8 mouse cellular contexts compared by ENCODE assay signal in the genomic region with DNA sequence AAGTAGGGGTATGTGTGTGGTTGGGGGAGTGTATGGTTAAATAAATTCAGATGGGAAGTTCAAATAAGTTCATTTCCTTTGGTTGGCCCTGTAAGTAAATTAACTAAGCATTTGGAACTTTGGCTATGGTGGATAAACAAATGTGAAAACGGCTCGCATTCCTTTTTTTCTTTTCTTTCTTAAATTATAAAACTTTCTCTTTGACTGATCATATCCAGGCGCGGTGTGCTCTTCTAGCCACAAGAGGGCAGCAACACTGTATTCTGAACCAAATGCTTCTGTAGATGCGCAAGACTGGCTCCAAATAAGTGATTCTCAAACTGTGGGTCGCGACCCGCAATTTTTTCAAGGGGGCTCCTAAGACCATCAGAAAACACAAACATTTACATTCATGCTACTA.
DNase-seq lines count a peak whose midpoint lies in the region; ATAC-seq and TF ChIP-seq lines count a peak whose summit lies in the region.

No protein-coding gene starts in this region.

- ATAC-seq in lung, embryonic 15.5 days (ENCODE audit: borderline replicate concordance, extremely low read depth, low FRiP score, low TSS enrichment) = no peak

- TF ChIP-seq CTCF in ES-Bruce4 (IDR thresholded peaks at IDR 0.05; ENCODE audit: low read depth, low read length) = peak; percentile 41

- no peaks in the 10 kb centered on the region for H3K4me1 ChIP-seq in ES-Bruce4 (ENCODE audit: control insufficient read depth, insufficient read depth, low read length)
- H3K4me1 ChIP-seq in lung, embryonic 15.5 days = peaks cover 10% of the 10 kb centered on the region

- no peak overlapping the region for H3K4me3 ChIP-seq in ES-Bruce4 (ENCODE audit: low read depth, low read length)
- no peak overlapping the region for H3K4me3 ChIP-seq in lung, embryonic 15.5 days

- WGBS in lung, embryonic 15.5 days = 4% methylated on average over 8 of the region's 8 CpGs

- no peak for TF ChIP-seq EP300 in ES-Bruce4 (IDR thresholded peaks at IDR 0.05; ENCODE audit: insufficient read depth, low read depth, low read length)

- H3K27ac ChIP-seq in ES-Bruce4 (ENCODE audit: insufficient read depth, low read length) = no peak overlapping the region
- no peak overlapping the region for H3K27ac ChIP-seq in lung, embryonic 15.5 days

- DNase-seq in adrenal gland, adult (ENCODE audit: inconsistent age in 2 of 2, low spot score in 1 of 2) = peak; percentile 24 to 77
- no peak for DNase-seq in adrenal gland, postnatal 25 days
- DNase-seq in cerebellum, postnatal 14 days = peak; percentile 70 to 73
- peak; percentile 29 for DNase-seq in gastrocnemius, postnatal 10 days
- DNase-seq in kidney, postnatal 25 days = peak; percentile 43 to 62
- DNase-seq in right cerebral cortex, adult 2 months (ENCODE audit: low spot score in 2 of 2) = peak; percentile 64 to 75

- peaks cover 6% of the 10 kb centered on the region; the same call in 1 of the 2 replicates for H3K9me3 ChIP-seq in ES-Bruce4 (replicated peaks; ENCODE audit: control insufficient read depth, insufficient read depth, low read length, poor library complexity, severe bottlenecking)
- no peaks in the 10 kb centered on the region for H3K9me3 ChIP-seq in lung, embryonic 15.5 days

- H3K9ac ChIP-seq in ES-Bruce4 (ENCODE audit: low read depth, poor library complexity, severe bottlenecking) = no peak overlapping the region
- H3K9ac ChIP-seq in lung, embryonic 15.5 days = no peak overlapping the region

- no peaks in the 10 kb centered on the region for H3K36me3 ChIP-seq in ES-Bruce4 (ENCODE audit: control insufficient read depth, insufficient read depth, low read length, poor library complexity, severe bottlenecking)
- H3K36me3 ChIP-seq in lung, embryonic 15.5 days = no peaks in the 10 kb centered on the region

- H3K4me2 ChIP-seq in lung, embryonic 15.5 days = peak overlapping the region; percentile 34

- H3K27me3 ChIP-seq in ES-Bruce4 (ENCODE audit: control insufficient read depth, insufficient read depth, low read length, poor library complexity, severe bottlenecking) = no peaks in the 10 kb centered on the region
- H3K27me3 ChIP-seq in lung, embryonic 15.5 days = no peaks in the 10 kb centered on the region

- TF ChIP-seq POLR2A in ES-Bruce4 (IDR thresholded peaks at IDR 0.05; ENCODE audit: insufficient read depth, low read length) = no peak
